ENCODE assay signal across 14 mouse cellular contexts in genomic region chr11:116476041-116476440, GRCm38 (mm10). TPM values are rescaled to one million over a fixed set of nuclear protein-coding genes. Genes with fewer than 3 reads are reported as not detected.
DNase-seq lines count a peak whose midpoint lies in the region; ATAC-seq and TF ChIP-seq lines count a peak whose summit lies in the region.
"Had no signal": no experiment of that assay in that cellular context is flagged by ENCODE, and none has a peak within 500 bp of the region (broad histone marks: within the 10 kb centered on the region; RNA-seq: fewer than 3 reads in every experiment).

No protein-coding gene starts in this region.

- H3K4me1 ChIP-seq in kidney, adult 2 months (ENCODE audit: control insufficient read depth, insufficient read depth, low read length) = no peaks in the 10 kb centered on the region
- H3K4me1 ChIP-seq in kidney, embryonic 16.5 days (ENCODE audit: insufficient read depth, low read length) = no peaks in the 10 kb centered on the region
- H3K4me1 ChIP-seq in heart, postnatal 0 days (ENCODE audit: control insufficient read depth, insufficient read depth) = no peaks in the 10 kb centered on the region
- H3K4me1 ChIP-seq: neural tube, embryonic 13.5 days had no signal

- no peak for TF ChIP-seq POLR2A in kidney, adult 2 months (IDR thresholded peaks at IDR 0.05; ENCODE audit: low read depth, low read length)

- no peak for TF ChIP-seq CTCF in kidney, adult 2 months (conservative IDR thresholded peaks at IDR 0.05; ENCODE audit: insufficient read depth, insufficient read length, low read depth, low read length)
- TF ChIP-seq CTCF in heart, postnatal 0 days (IDR thresholded peaks at IDR 0.05; ENCODE audit: low read depth) = no peak

- H3K27ac ChIP-seq in kidney, adult 2 months (ENCODE audit: insufficient read depth, low read depth, low read length) = peak overlapping the region; percentile 35
- no peak overlapping the region for H3K27ac ChIP-seq in kidney, embryonic 16.5 days (ENCODE audit: low read length)
- H3K27ac ChIP-seq in heart, postnatal 0 days (ENCODE audit: low read depth) = peak overlapping the region; percentile 57
- H3K27ac ChIP-seq: hindbrain, postnatal 0 days; neural tube, embryonic 13.5 days had no signal

- no peak for TF ChIP-seq EP300 in heart, postnatal 0 days (IDR thresholded peaks at IDR 0.05; ENCODE audit: low read depth)

- no peaks in the 10 kb centered on the region for H3K9me3 ChIP-seq in kidney, embryonic 16.5 days (ENCODE audit: low read length)
- no peaks in the 10 kb centered on the region for H3K9me3 ChIP-seq in heart, postnatal 0 days (replicated peaks; ENCODE audit: control insufficient read depth, low read length)
- H3K9me3 ChIP-seq: G1E; neural tube, embryonic 13.5 days had no signal

- H3K9ac ChIP-seq in kidney, embryonic 16.5 days (replicated peaks; ENCODE audit: low read length) = no peak overlapping the region
- H3K9ac ChIP-seq in heart, postnatal 0 days (replicated peaks; ENCODE audit: low read depth, low read length) = no peak overlapping the region
- H3K9ac ChIP-seq: neural tube, embryonic 13.5 days had no signal

- DNase-seq in adrenal gland, postnatal 10 days = peak; percentile 52
- no peak for DNase-seq in adrenal gland, adult 8-10 months
- peak; percentile 82 for DNase-seq in kidney, adult 2 months
- DNase-seq in R1 (ENCODE audit: low read depth, low spot score) = peak; percentile 55
- no peak for DNase-seq in heart, postnatal 0 days (ENCODE audit: low spot score)
- DNase-seq in thymus, postnatal 14 days = no peak
- DNase-seq in embryo, embryonic 11 days = no peak
- DNase-seq: gastrocnemius, postnatal 36 days; midbrain, embryonic 14.5 days had no signal

- no peak for ATAC-seq in kidney, embryonic 16.5 days (ENCODE audit: low FRiP score, low TSS enrichment)
- ATAC-seq in heart, postnatal 0 days (ENCODE audit: insufficient read depth, low read depth) = no peak
- ATAC-seq: hindbrain, postnatal 0 days had no signal

- WGBS in kidney, adult 2 months = 75% methylated on average over 10 of the region's 10 CpGs
- WGBS in kidney, embryonic 16.5 days = 94% methylated on average over 10 of the region's 10 CpGs
- WGBS in heart, postnatal 0 days = 77% methylated on average over 10 of the region's 10 CpGs

- H3K27me3 ChIP-seq in kidney, adult 2 months (replicated peaks; ENCODE audit: control insufficient read depth, insufficient read depth, low read length) = no peaks in the 10 kb centered on the region
- H3K27me3 ChIP-seq in kidney, embryonic 16.5 days (ENCODE audit: insufficient read depth, low read length) = no peaks in the 10 kb centered on the region
- H3K27me3 ChIP-seq in heart, postnatal 0 days (ENCODE audit: control insufficient read depth, insufficient read depth, low read length) = no peaks in the 10 kb centered on the region
- H3K27me3 ChIP-seq: neural tube, embryonic 13.5 days had no signal

- no peak overlapping the region for H3K4me2 ChIP-seq in kidney, embryonic 16.5 days (replicated peaks; ENCODE audit: low read depth, low read length)
- H3K4me2 ChIP-seq in heart, postnatal 0 days (ENCODE audit: low read depth, low read length) = no peak overlapping the region
- H3K4me2 ChIP-seq: neural tube, embryonic 13.5 days had no signal

- H3K36me3 ChIP-seq in kidney, adult 2 months (ENCODE audit: control insufficient read depth, insufficient read depth, low read length) = peaks cover 6% of the 10 kb centered on the region
- H3K36me3 ChIP-seq in kidney, embryonic 16.5 days (ENCODE audit: insufficient read depth, low read length) = peaks cover 88% of the 10 kb centered on the region
- H3K36me3 ChIP-seq in heart, postnatal 0 days (replicated peaks; ENCODE audit: control insufficient read depth, insufficient read depth, low read length) = peaks cover 89% of the 10 kb centered on the region

- H3K4me3 ChIP-seq in kidney, adult 2 months (ENCODE audit: insufficient read depth, low read depth, low read length) = no peak overlapping the region
- no peak overlapping the region for H3K4me3 ChIP-seq in kidney, embryonic 16.5 days (ENCODE audit: low read length)
- H3K4me3 ChIP-seq in heart, postnatal 0 days (ENCODE audit: low read depth, low read length) = no peak overlapping the region
- H3K4me3 ChIP-seq: neural tube, embryonic 13.5 days had no signal

RNA-seq across cellular contexts. Expression of gene Qrich2, which starts 10.0 kb away (rescaled TPM):
- not detected for total RNA-seq in adrenal gland, postnatal 10 days (2021)
- total RNA-seq in adrenal gland, adult 8-10 months (2022) = under 1 TPM in 1 of 4 experiments, not detected in 3; 0.11 TPM
- polyA plus RNA-seq in kidney, adult 2 months (2012; rRNA removed) = 0.08 and 0.24 TPM in 2 replicates
- polyA plus RNA-seq in kidney, embryonic 16.5 days (2015; fragmentation: Nextera tagmentation; extraction: Ambion mirVana) = 0.15 and 0.32 TPM in 2 replicates
- total RNA-seq in heart, postnatal 0 days (2014; rRNA removed; ENCODE audit: low replicate concordance) = 0.23 TPM in 1 of 2 replicates, not detected in the other
- not detected in 2 replicates for polyA plus RNA-seq in heart, postnatal 0 days (2015; fragmentation: Nextera tagmentation; extraction: Ambion mirVana)
- total RNA-seq: hindbrain, postnatal 0 days had no signal
- polyA plus RNA-seq: lung, embryonic 16.5 days; midbrain, embryonic 14.5 days; neural tube, embryonic 13.5 days had no signal

RNA-seq across cellular contexts. Expression of gene Prpsap1, which starts 18.0 kb away (rescaled TPM):
- 10 to 100 TPM; 68.0 to 80.1 TPM for total RNA-seq in adrenal gland, postnatal 10 days (2021)
- 100 to 1,000 TPM; 104 to 122 (median 111) TPM for total RNA-seq in adrenal gland, adult 8-10 months (2022)
- polyA plus RNA-seq in kidney, adult 2 months (2012; rRNA removed) = 87.5 and 91.1 TPM in 2 replicates
- polyA plus RNA-seq in kidney, embryonic 16.5 days (2015; fragmentation: Nextera tagmentation; extraction: Ambion mirVana) = 217 and 226 TPM in 2 replicates
- 43.3 and 46.6 TPM in 2 replicates for total RNA-seq in heart, postnatal 0 days (2014; rRNA removed; ENCODE audit: low replicate concordance)
- 59.2 and 62.2 TPM in 2 replicates for polyA plus RNA-seq in heart, postnatal 0 days (2015; fragmentation: Nextera tagmentation; extraction: Ambion mirVana)

RNA-seq across cellular contexts. Expression of gene Ubald2, which starts 42.1 kb away (rescaled TPM):
- 10 to 100 TPM; 47.9 to 51.1 TPM for total RNA-seq in adrenal gland, postnatal 10 days (2021)
- total RNA-seq in adrenal gland, adult 8-10 months (2022) = 10 to 100 TPM; 26.1 to 36.2 (median 29.8) TPM
- 195 and 211 TPM in 2 replicates for polyA plus RNA-seq in kidney, adult 2 months (2012; rRNA removed)
- 51.2 and 51.4 TPM in 2 replicates for polyA plus RNA-seq in kidney, embryonic 16.5 days (2015; fragmentation: Nextera tagmentation; extraction: Ambion mirVana)
- total RNA-seq in heart, postnatal 0 days (2014; rRNA removed; ENCODE audit: low replicate concordance) = 48.3 and 161 TPM in 2 replicates
- 32.3 and 41.9 TPM in 2 replicates for polyA plus RNA-seq in heart, postnatal 0 days (2015; fragmentation: Nextera tagmentation; extraction: Ambion mirVana)

RNA-seq across cellular contexts. Expression of gene Sphk1, which starts 54.7 kb away (rescaled TPM):
- total RNA-seq in adrenal gland, postnatal 10 days (2021) = 1 to 10 TPM; 3.0 to 5.1 TPM
- total RNA-seq in adrenal gland, adult 8-10 months (2022) = 1 to 10 TPM; 3.0 to 4.7 (median 3.5) TPM
- polyA plus RNA-seq in kidney, adult 2 months (2012; rRNA removed) = 9.9 and 12.0 TPM in 2 replicates
- 5.8 and 5.9 TPM in 2 replicates for polyA plus RNA-seq in kidney, embryonic 16.5 days (2015; fragmentation: Nextera tagmentation; extraction: Ambion mirVana)
- 1.9 and 3.1 TPM in 2 replicates for total RNA-seq in heart, postnatal 0 days (2014; rRNA removed; ENCODE audit: low replicate concordance)
- 2.0 TPM in 2 replicates for polyA plus RNA-seq in heart, postnatal 0 days (2015; fragmentation: Nextera tagmentation; extraction: Ambion mirVana)

Comparison
In these comparisons a context has a peak if more than half of its experiments do, and no peak if none do; other contexts are left out.
1. DNase-seq: peak in adrenal gland, postnatal 10 days (single experiment), kidney, adult 2 months (single experiment) and R1 (single experiment); none in adrenal gland, adult 8-10 months (single experiment), heart, postnatal 0 days (single experiment), thymus, postnatal 14 days (single experiment) and embryo, embryonic 11 days (single experiment).